Mouse (Mus musculus) embryo, embryonic 10.5 days (tissue): ENCODE data around the gene Dusp16.
"Not testable (repeated sequence)": the region's sequence is repeated elsewhere in the genome, so short reads cannot be mapped to it uniquely, and the experiment has no call there.

ENCODE experiments used
- DNase-seq: peaks from one replicate; pipeline ENCODE4 v3.0.0-alpha.2; 2015; ENCODE audit warnings: low spot score

Gene Dusp16

GRCm38 (mm10) chr6:134696554-134696953 lies 95.9 kb downstream of the Dusp16 start:
- no peak for DNase-seq

DNA sequence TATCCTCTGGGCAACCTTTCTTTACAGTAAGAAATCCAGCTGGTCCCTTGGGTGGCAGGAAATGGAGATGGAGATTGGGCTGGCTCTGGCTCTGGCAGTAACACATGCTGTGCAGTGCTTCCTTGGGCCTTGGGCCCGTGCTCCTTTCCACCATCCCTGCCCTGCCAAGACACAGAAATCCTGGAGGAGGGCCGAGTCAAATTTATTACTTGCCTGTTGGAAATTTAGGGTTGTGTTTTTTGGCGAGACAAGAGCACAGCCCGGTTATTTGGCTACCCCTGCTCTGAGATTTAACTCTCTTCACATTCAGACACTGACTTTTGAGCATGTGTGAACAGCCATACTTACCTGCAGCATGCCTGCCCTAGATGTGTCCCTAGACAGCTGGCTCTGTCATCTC lies 96.3 kb downstream of the Dusp16 start:
- DNase-seq = no peak

DNA sequence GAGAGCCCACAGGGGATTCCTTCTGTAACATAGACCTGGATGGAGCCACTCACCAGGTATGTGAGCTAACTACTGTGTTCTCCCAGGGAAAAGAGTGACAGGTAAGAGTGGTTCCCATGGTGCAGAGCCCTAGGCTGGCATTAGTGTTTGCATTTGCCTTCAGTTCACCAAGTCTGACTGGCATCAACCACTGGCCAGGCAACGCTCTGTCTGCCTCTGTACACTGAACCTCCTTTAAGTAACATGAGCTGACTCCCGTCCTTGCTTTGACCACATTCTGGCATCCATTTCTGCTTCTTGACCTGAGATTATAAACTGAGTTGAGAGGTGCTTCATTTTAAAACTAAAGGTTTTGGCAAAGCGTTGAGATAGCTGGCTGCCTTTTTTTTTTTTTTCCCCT lies 96.8 kb downstream of the Dusp16 start:
- DNase-seq = no peak

GRCm38 (mm10) chr6:134694988-134695387 lies 97.4 kb downstream of the Dusp16 start:
- DNase-seq = no peak

- DNase-seq = no peak
These were observed 97.9 kb downstream of the Dusp16 start for GRCm38 (mm10) chr6:134694498-134694897.

DNA sequence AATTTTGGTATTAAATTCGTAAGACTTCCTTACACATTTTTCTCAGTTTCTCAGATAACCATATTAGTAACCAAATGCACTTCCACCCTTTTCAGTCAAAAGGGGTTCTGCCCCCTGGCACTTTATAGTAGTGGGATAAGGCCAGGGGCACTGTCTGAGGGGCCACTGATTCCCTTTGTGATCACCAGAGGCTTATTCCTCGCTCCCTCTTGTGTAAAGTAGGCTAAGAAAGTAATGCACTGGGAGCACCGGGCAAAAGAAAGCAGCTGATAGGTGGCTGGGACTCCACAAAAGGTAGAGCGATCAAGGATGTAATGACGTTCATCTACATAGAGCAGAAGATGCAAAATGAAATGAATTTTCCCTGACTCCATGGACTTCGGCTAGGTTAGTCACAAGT lies 106.9 kb downstream of the Dusp16 start:
- no peak for DNase-seq

DNA sequence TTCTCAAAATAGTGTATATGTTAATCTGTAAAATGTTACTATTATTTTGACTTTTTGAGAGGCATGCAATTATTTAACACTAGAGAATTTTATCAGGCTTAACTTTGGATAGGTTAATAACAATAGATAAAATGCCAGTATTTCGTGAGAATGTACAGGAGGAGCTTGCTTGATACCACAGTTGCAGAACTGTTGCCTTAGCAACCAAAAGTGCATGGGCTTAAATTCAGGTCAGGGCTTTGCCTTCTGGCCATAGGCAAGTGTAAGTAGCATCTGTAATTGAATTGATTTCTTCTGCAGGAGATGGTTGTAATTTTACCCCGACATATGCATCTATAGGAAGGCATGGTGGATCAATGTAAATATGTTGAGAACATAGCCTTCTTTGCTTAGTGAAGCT lies 107.4 kb downstream of the Dusp16 start:
- no peak for DNase-seq

DNA sequence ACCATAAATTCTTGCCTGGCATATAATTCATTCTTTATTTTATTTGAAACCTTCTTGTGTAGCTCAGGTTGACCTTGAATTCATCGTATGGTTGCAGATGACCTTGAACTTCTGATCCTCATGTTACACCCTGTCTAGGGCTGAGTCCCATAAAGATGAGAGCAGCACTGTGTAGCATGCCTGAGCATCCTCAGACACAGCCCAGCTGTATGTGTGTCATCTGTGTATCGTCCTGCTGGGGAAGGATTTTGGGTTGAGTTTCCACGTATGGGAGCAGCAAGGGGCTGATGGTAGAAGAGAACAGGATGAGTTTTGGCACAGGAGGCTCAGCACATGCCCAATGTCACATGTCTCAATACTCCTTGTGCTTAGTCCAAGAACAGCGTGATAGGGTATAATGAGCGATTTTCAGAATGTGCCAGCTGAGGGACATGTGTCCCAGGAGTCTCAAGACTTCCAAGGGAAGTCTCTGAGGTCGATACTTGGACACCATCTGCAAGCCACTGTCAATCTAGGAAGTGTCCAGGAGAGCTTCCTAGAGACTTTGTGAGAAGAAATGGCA lies 108.0 kb downstream of the Dusp16 start:
- DNase-seq = no peak

GRCm38 (mm10) chr6:134679330-134679729 lies 113.1 kb downstream of the Dusp16 start:
- DNase-seq = not testable (repeated sequence)

GRCm38 (mm10) chr6:134678037-134678436 lies 114.4 kb downstream of the Dusp16 start:
- no peak for DNase-seq

- DNase-seq = no peak
These were observed 114.9 kb downstream of the Dusp16 start for GRCm38 (mm10) chr6:134677504-134677903.

DNA sequence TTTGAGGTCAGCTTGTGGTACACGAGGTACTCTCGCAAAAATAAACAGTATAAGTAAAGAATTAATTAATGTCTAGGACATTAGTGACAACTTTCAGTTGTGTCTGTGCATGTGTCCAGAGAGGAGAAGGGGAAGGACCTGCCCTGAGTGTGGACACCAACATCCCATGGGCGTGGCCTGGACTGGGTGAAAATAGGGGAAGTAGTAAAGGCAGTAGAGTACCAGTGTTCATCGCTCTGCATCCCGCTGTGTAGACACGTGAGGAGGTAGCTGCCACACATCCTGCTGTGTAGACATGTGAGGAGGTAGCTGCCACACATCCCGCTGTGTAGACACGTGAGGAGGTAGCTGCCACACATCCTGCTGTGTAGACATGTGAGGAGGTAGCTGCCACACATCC lies 118.7 kb downstream of the Dusp16 start:
- DNase-seq = not testable (repeated sequence)

- no peak for DNase-seq
These were observed 121.5 kb downstream of the Dusp16 start for GRCm38 (mm10) chr6:134670881-134671411.

DNA sequence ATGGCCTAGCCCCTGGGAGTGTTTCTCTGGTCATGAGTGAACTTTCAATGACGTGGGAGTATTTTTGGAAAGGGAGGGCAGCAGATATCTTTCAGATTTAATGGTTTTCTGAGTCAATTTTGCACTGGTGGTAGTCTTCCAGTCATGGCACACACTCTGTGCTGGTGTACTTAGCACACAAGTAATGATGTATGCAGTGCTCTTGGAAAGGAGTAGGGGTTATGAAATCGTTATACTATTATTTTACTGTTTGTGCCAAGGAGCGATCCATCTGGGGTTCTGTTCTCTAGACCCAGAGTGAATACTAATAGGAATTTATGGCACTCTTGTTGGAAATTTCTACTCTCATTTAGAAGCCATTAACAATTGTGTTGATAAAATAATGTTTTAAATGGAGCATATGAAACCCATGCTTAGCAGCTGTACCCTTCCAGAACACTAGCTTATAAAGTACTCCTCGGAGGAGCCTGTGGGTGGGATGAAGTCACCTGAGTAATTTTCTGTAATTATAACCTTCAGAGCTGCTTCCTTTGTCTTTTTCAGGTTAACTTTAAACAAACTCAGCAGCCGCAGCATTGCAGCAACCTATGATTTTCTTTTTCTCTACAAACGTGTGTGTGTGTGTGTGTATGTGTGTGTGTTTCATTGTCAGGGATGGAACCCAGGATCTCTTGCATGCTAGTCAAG lies 123.1 kb downstream of the Dusp16 start:
- no peak for DNase-seq

DNA sequence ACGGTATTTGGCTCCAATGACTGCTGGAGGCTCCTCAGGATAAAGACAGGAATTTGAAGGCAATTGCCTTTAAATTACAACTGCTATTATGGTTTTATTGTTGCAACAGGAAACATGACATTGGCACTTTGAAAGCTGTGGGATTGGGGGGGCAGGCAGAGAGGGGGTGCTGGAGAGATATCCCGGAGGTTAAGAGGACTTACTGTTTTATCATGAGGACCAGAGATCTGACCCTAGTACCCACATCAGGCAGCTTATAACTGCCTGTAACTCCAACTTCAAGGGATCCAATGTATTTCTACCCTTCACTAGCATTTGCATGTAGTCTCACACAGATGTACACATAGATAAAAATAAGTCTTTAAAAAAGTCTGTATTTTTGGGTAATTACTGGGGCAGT lies 123.9 kb downstream of the Dusp16 start:
- DNase-seq = no peak

DNA sequence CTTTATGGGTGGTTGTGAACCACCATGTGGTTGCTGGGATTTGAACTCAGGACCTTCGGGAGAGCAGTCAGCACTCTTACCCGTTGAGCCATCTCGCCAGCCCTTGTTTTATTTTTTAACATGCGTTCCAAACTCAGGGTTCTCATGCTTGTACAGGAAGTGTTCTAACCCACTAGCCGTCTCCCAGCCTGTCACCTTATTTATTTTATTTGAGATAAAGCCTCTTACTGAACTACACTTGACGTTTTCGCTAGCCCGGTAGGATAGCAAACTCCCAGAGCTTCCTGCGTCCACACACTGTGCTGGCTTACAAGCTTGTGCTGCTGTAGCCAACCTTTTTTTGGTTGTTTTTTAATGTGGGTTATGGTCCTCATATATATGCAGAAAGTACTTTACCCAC lies 126.6 kb downstream of the Dusp16 start:
- no peak for DNase-seq
